Mouse (Mus musculus) heart, embryonic 11.5 days (tissue): Measurements from ENCODE around the gene Tmem239. TPM values are rescaled to one million over a fixed set of nuclear protein-coding genes. Genes with fewer than 3 reads are reported as not detected.

Experiments
- ATAC-seq: fragments of 200-750 bp; cut with Nextera tagmentation; replicated peaks from 2 replicates; pipeline ENCODE4 v1.8.0; 2017; ENCODE audit warnings: moderate library complexity; ENCODE audit not compliant: insufficient number of reproducible peaks, low FRiP score, low TSS enrichment
- H3K27ac ChIP-seq: fragments of 300-500 bp; sonication (generic); 2 replicates; pipeline ENCODE4 v1.5.1; 2014; ENCODE audit warnings: mild to moderate bottlenecking, low read depth, low read length
- H3K27me3 ChIP-seq: fragments of 300-500 bp; sonication (generic); 2 replicates; pipeline ENCODE4 v1.6.1; 2014; ENCODE audit warnings: mild to moderate bottlenecking, low read length, mixed read lengths; ENCODE audit not compliant: control insufficient read depth, insufficient read depth
- H3K36me3 ChIP-seq: fragments of 300-500 bp; sonication (generic); 2 replicates; pipeline ENCODE4 v1.6.1; 2014; ENCODE audit warnings: mild to moderate bottlenecking, low read length, moderate library complexity, mixed read lengths; ENCODE audit not compliant: control insufficient read depth, insufficient read depth
- H3K4me1 ChIP-seq: fragments of 300-500 bp; sonication (generic); 2 replicates; pipeline ENCODE4 v1.6.1; 2014; ENCODE audit warnings: low read length; ENCODE audit not compliant: control insufficient read depth, insufficient read depth
- H3K4me2 ChIP-seq: fragments of 300-500 bp; sonication (generic); 2 replicates; pipeline ENCODE4 v1.6.1; 2014; ENCODE audit warnings: mild to moderate bottlenecking, moderate library complexity
- H3K4me3 ChIP-seq: fragments of 300-500 bp; sonication (generic); 2 replicates; pipeline ENCODE4 v1.5.1; 2014; ENCODE audit warnings: low read depth, low read length
- H3K9ac ChIP-seq: fragments of 300-500 bp; sonication (generic); 2 replicates; pipeline ENCODE4 v1.6.1; 2014; ENCODE audit warnings: mild to moderate bottlenecking, low read depth, low read length, moderate library complexity
- H3K9me3 ChIP-seq: fragments of 300-500 bp; sonication (generic); replicated peaks from 2 replicates; pipeline ENCODE4 v1.6.1; 2016; ENCODE audit warnings: low read length; ENCODE audit not compliant: control insufficient read depth
- WGBS: fragments of 180-500 bp; shearing (Covaris S2); extraction: QIAGEN DNeasy Blood & Tissue Kit; methylation state at CpG from one replicate; pipeline ENCODE4 v1.1.7; 2014; ENCODE audit not compliant: insufficient replicate concordance; 5-methylcytosine and 5-hydroxymethylcytosine counted together
- polyA plus RNA-seq: library from polyadenylated mRNA; unstranded; fragments of >200 nt; fragmentation: Nextera tagmentation; extraction: Ambion mirVana; gene quantifications from 2 replicates; pipeline ENCODE4 v1.2.1, GENCODE M21; 2014

The Tmem239 gene
- polyA plus RNA-seq, 1 experiment from 2014 or later = not detected

- WGBS = 95% methylated on average over 1 of the region's 1 CpGs
- H3K4me2 ChIP-seq = no peak overlapping the region
- H3K36me3 ChIP-seq = peaks cover 34% of the 10 kb centered on the region
Observed at GRCm38 (mm10) chr2:130436769-130437168, 30.5 kb downstream of the Tmem239 start.

GRCm38 (mm10) chr2:130438861-130439260, 32.6 kb downstream of the Tmem239 start:
- Histone ChIP-seq H3K4me2 (no peak overlapping the region), H3K9me3 (no peaks in the 10 kb centered on the region), H3K4me1 (no peaks in the 10 kb centered on the region), H3K4me3 (no peak overlapping the region), H3K27me3 (no peaks in the 10 kb centered on the region), H3K36me3 (peaks cover 46% of the 10 kb centered on the region), H3K27ac (no peak overlapping the region), H3K9ac (no peak overlapping the region)
- no peak for ATAC-seq
- WGBS = 90% methylated on average over 3 of the region's 3 CpGs

More at GRCm38 (mm10) chr2:130436769-130437168, 30.5 kb downstream of the Tmem239 start:
- Histone ChIP-seq H3K27ac (no peak overlapping the region), H3K27me3 (no peaks in the 10 kb centered on the region), H3K4me3 (no peak overlapping the region), H3K9me3 (no peaks in the 10 kb centered on the region), H3K4me1 (0 out of 2 replicates have a peak, but pooled peaks cover 2% of the 10 kb centered on the region), H3K9ac (no peak overlapping the region)
- ATAC-seq = no peak

GRCm38 (mm10) chr2:130439840-130440480, 33.7 kb downstream of the Tmem239 start:
- Histone ChIP-seq H3K27ac (no peak overlapping the region), H3K9ac (no peak overlapping the region), H3K4me1 (no peaks in the 10 kb centered on the region), H3K4me2 (no peak overlapping the region), H3K27me3 (no peaks in the 10 kb centered on the region), H3K9me3 (no peaks in the 10 kb centered on the region), H3K4me3 (no peak overlapping the region), H3K36me3 (peaks cover 46% of the 10 kb centered on the region)
- WGBS = 86% methylated on average over 4 of the region's 4 CpGs
- ATAC-seq = no peak

- no peak overlapping the region for H3K4me2 ChIP-seq
- no peak overlapping the region for H3K4me3 ChIP-seq
- no peaks in the 10 kb centered on the region for H3K4me1 ChIP-seq
- 84% methylated on average over 10 of the region's 10 CpGs for WGBS
- H3K9me3 ChIP-seq = no peaks in the 10 kb centered on the region
- H3K9ac ChIP-seq = no peak overlapping the region
- no peak overlapping the region for H3K27ac ChIP-seq
- H3K36me3 ChIP-seq = peaks cover 46% of the 10 kb centered on the region
- no peaks in the 10 kb centered on the region for H3K27me3 ChIP-seq
- no peak for ATAC-seq
Observed at GRCm38 (mm10) chr2:130442162-130442561, 35.9 kb downstream of the Tmem239 start.

GRCm38 (mm10) chr2:130448449-130448848, 42.2 kb downstream of the Tmem239 start:
- H3K9me3 ChIP-seq = no peaks in the 10 kb centered on the region
- no peak for ATAC-seq
- no peak overlapping the region for H3K4me2 ChIP-seq
- H3K4me3 ChIP-seq = no peak overlapping the region
- no peaks in the 10 kb centered on the region for H3K27me3 ChIP-seq
- no peaks in the 10 kb centered on the region for H3K36me3 ChIP-seq
- peaks cover 23% of the 10 kb centered on the region for H3K4me1 ChIP-seq
- H3K27ac ChIP-seq = no peak overlapping the region
- no peak overlapping the region for H3K9ac ChIP-seq

GRCm38 (mm10) chr2:130449021-130449793, 42.9 kb downstream of the Tmem239 start:
- ATAC-seq = no peak
- Histone ChIP-seq H3K36me3 (no peaks in the 10 kb centered on the region), H3K9ac (0 out of 2 replicates have a peak overlapping the region, but pooled peaks have one; percentile 89)

GRCm38 (mm10) chr2:130449794-130450433, 43.6 kb downstream of the Tmem239 start, which contains the start of gene Ptpra:
TSS of gene Ptpra (plus strand) at chr2:130450278.
- H3K27me3 ChIP-seq = no peaks in the 10 kb centered on the region
- ATAC-seq = peak; percentile 96
- H3K36me3 ChIP-seq = no peaks in the 10 kb centered on the region
- H3K9ac ChIP-seq = peak within 1 kb of the TSS; percentile 89
- no peaks in the 10 kb centered on the region for H3K9me3 ChIP-seq
- H3K4me1 ChIP-seq = peaks cover 26% of the 10 kb centered on the region
- peak within 1 kb of the TSS; percentile 90 for H3K4me2 ChIP-seq
- under 1% methylated on average over 46 of the region's 50 CpGs for WGBS
- peak within 1 kb of the TSS; percentile 84 for H3K27ac ChIP-seq
- H3K4me3 ChIP-seq = peak within 1 kb of the TSS; percentile 89

More at GRCm38 (mm10) chr2:130449021-130449793, 42.9 kb downstream of the Tmem239 start:
- H3K27me3 ChIP-seq = no peaks in the 10 kb centered on the region
- no peak overlapping the region for H3K27ac ChIP-seq
- H3K4me1 ChIP-seq = peaks cover 23% of the 10 kb centered on the region
- H3K9me3 ChIP-seq = no peaks in the 10 kb centered on the region
- peak overlapping the region; percentile 90 for H3K4me2 ChIP-seq
- 12% methylated on average over 17 of the region's 17 CpGs for WGBS
- H3K4me3 ChIP-seq = peak overlapping the region; percentile 89

- H3K4me2 ChIP-seq = peak overlapping the region; percentile 90
- no peaks in the 10 kb centered on the region for H3K27me3 ChIP-seq
- H3K9ac ChIP-seq = peak overlapping the region; percentile 89
- peak; percentile 87 for ATAC-seq
- no peaks in the 10 kb centered on the region for H3K9me3 ChIP-seq
- peak overlapping the region; percentile 84 for H3K27ac ChIP-seq
- no peaks in the 10 kb centered on the region for H3K36me3 ChIP-seq
- peak overlapping the region; percentile 89 for H3K4me3 ChIP-seq
- 1% methylated on average over 39 of the region's 47 CpGs for WGBS
- H3K4me1 ChIP-seq = peaks cover 26% of the 10 kb centered on the region
Observed at GRCm38 (mm10) chr2:130450434-130450796, 44.1 kb downstream of the Tmem239 start.
